Mouse (Mus musculus) embryonic stem cell, embryonic (primary cell): ENCODE results near the gene Alkal2.

ENCODE experiments used
- CTCF ChIA-PET, 4 experiments: fragments of 300-600 bp in 2 of 4; fragments of 350-600 bp in 2 of 4; sonication (Branson Sonifier 250); formaldehyde crosslinking; loops; one replicate each; lab custom pipeline; 2022; ENCODE audit warnings: inconsistent platforms in 2 of 4; lab: Charles Lee
- POLR2A ChIA-PET, 4 experiments: fragments of 300-600 bp in 2 of 4; fragments of 350-600 bp in 2 of 4; sonication (Branson Sonifier 250); formaldehyde crosslinking; loops; one replicate each; lab custom pipeline; 2022; ENCODE audit warnings: antibody characterized with exemption in 4 of 4, inconsistent platforms in 1 of 4; lab: Charles Lee

Gene Alkal2

DNA sequence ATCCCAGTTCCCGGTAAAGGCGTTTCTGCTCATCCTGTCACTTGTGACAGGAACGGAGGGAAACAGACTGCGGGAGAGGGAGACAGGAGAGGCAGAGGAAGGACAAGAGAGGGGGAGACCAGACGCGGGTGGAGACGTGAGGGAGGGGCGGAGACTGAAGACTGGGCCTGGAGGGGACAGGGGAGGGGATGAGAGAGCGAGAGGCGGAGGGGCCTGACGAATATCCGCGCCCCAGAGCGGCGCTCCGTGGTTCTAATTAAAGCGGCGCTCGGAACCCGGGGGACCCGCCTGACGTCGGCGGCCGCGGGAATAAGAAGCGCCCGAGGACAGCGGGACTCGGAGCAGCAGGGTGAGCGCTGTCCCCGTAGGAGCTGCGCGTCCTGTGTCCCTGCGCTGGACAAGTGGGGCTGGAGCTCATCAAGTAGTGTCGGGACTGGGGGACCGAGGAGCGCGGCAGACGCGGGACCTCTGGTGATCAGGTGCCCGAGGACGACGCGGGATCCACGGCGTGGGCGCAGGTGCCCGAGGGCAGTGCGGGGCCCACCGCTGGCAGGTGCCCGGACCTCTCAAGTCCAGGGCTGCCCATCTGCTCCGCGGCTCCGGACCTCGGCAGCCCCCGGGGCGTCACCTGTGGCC, at the start of gene Alkal2:
Gene Alkal2 (plus strand): TSS at position 337 of the 636 bp plus-strand sequence.
- CTCF ChIA-PET = interaction anchor here in 1 of 4 experiments (1.0 kb wide), 1 partner anchor 29 kb away, joined by 3 read pairs; no protein-coding TSS in a partner anchor
- POLR2A ChIA-PET = interaction anchor here in 2 of 4 experiments (0.6 to 2.4 kb wide), 5 partner anchors 13 to 770 kb away, joined by 3 to 10 read pairs (median 5); partner anchors contain the start of genes Acp1 (in 2 of the 2) and Sh3yl1 (in 2 of the 2)

- ChIA-PET CTCF (no interaction called here), POLR2A (no interaction called here)
These were observed 35.6 kb upstream of the Alkal2 start for GRCm38 (mm10) chr12:30848521-30848920.

GRCm38 (mm10) chr12:30850902-30851301, 33.2 kb upstream of the Alkal2 start:
- ChIA-PET POLR2A (no interaction called here), CTCF (no interaction called here)

GRCm38 (mm10) chr12:30851871-30852270, 32.3 kb upstream of the Alkal2 start:
- CTCF ChIA-PET = no interaction called here
- POLR2A ChIA-PET = no interaction called here

GRCm38 (mm10) chr12:30855442-30856159, 28.5 kb upstream of the Alkal2 start:
- CTCF ChIA-PET = interaction anchor here in 1 of 4 experiments (0.8 kb wide), 1 partner anchor 28 kb away, joined by 3 read pairs; no protein-coding TSS in a partner anchor
- POLR2A ChIA-PET = no interaction called here

GRCm38 (mm10) chr12:30856172-30856571, 27.9 kb upstream of the Alkal2 start:
- ChIA-PET POLR2A (no interaction called here), CTCF (no interaction called here)

DNA sequence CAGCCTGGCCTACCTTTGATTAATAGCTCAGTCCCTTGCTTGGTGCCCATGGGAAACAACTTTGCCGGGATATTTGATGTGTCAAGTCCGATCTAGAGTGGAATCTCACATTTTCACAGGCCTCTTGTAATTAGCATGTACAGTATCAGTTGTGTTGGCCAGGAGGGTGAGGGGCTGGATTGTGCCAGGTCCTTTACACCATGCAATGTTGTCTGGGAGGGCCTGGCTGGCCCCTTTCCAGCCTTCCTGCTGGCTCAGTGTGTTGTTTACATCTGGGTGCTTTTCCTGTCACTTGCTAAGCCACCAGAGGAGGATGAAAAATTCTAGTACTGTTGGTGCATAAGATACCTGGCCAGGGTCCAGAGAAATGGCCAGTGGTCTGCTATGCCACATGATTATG, 19.8 kb upstream of the Alkal2 start:
- ChIA-PET CTCF (no interaction called here), POLR2A (no interaction called here)

DNA sequence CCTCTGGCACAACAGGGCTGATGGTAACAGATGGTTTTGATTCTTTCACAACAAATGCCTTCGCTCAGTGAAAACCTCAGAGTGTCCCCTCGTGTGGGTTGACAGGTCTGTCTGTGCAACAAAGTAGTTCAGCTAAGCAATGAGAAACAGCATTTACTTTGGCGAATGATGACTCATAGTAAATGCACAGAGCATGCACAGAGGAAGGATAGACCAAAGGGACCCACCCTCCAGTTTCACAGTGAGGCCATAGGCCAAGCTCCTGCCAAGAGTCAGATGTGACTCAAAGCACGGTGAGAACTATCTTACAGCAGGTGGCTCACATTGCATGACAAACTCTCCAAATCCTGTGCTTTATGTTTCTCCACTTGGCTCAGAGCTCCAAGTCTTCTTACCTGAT, 18.3 kb upstream of the Alkal2 start:
- ChIA-PET POLR2A (no interaction called here), CTCF (no interaction called here)

GRCm38 (mm10) chr12:30879447-30879846, 4.7 kb upstream of the Alkal2 start:
- POLR2A ChIA-PET = no interaction called here
- CTCF ChIA-PET = no interaction called here

- CTCF ChIA-PET = interaction anchor here in 2 of 4 experiments (0.7 to 1.0 kb wide), 2 partner anchors 28 to 514 kb away, joined by 3 to 4 read pairs; no protein-coding TSS in a partner anchor
These were observed 533 bp upstream of the Alkal2 start for GRCm38 (mm10) chr12:30883592-30883985.

GRCm38 (mm10) chr12:30884622-30885230, 604 bp downstream of the Alkal2 start:
- ChIA-PET CTCF (no interaction called here), POLR2A (interaction anchor here in 2 of 4 experiments (1.5 to 2.4 kb wide), 4 partner anchors 12 to 45 kb away, joined by 3 to 10 read pairs (median 6); partner anchors contain the start of genes Acp1 (in 2 of the 2) and Sh3yl1 (in 2 of the 2))

More at GRCm38 (mm10) chr12:30883592-30883985, 533 bp upstream of the Alkal2 start:
- POLR2A ChIA-PET = interaction anchor here in 2 of 4 experiments (0.6 to 2.4 kb wide), 4 partner anchors 28 to 770 kb away, joined by 3 to 10 read pairs (median 6); partner anchors contain the start of genes Acp1 (in 2 of the 2) and Sh3yl1 (in 2 of the 2)

DNA sequence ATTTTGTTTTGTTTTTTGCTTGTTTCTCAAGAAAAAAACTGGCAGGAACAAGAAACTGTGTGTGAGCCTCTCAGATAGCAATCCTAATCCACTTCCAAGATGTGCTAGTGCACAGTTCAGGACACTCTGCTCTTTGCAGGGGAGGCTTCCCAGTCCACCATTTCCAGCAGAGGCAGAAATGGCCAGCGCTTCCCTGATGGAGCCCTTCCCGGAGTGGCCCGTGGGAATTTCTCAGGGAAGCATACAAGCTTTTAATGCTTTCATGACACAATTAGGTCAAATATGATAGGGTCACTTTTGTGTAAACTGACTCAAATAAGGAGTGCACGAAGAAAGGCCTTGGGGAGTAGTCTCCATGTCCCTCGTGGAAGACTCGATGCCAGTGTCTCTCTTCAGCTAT, 1.8 kb downstream of the Alkal2 start:
- ChIA-PET CTCF (interaction anchor here in 1 of 4 experiments (0.6 kb wide), 1 partner anchor 273 kb away, joined by 5 read pairs; no protein-coding TSS in a partner anchor), POLR2A (no interaction called here)

DNA sequence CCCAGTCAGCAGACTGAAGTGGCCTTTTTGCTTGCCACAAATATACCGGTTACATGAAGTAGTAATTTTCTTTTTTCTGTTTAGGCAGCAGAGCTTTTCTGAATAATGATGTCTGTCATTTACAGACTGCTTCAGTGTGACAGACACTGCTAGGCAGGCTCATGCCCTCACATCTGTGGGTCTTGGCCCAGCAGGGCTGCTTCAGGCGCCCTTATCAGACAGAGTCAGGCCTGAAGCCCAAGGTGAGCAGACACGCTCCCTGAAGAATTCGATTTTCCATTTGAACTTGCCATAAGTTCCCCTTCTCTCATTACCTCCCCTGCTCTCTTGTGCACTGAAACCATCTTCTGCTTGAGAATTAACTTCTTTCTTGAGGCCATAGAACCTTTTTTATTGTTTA, 3.9 kb downstream of the Alkal2 start:
- ChIA-PET CTCF (no interaction called here), POLR2A (interaction anchor here in 1 of 4 experiments (1.6 kb wide), 1 partner anchor 24 kb away, joined by 3 read pairs; the partner anchor contains the start of genes Acp1 and Sh3yl1)

- POLR2A ChIA-PET = interaction anchor here in 1 of 4 experiments (1.4 kb wide), 1 partner anchor 22 kb away, joined by 5 read pairs; the partner anchor contains the start of genes Acp1 and Sh3yl1
- CTCF ChIA-PET = interaction anchor here in 2 of 4 experiments (0.6 to 1.0 kb wide), 4 partner anchors 9 to 292 kb away, joined by 3 to 6 read pairs (median 4); no protein-coding TSS in a partner anchor
These were observed 5.9 kb downstream of the Alkal2 start for GRCm38 (mm10) chr12:30890067-30890466.

GRCm38 (mm10) chr12:30891438-30891837, 7.3 kb downstream of the Alkal2 start:
- ChIA-PET CTCF (no interaction called here), POLR2A (interaction anchor here in 2 of 4 experiments (0.6 to 2.1 kb wide), 3 partner anchors 9 to 327 kb away, joined by 3 to 7 read pairs (median 5); partner anchors contain the start of genes Acp1 (in 1 of the 2) and Sh3yl1 (in 1 of the 2))

GRCm38 (mm10) chr12:30897039-30897438, 12.9 kb downstream of the Alkal2 start:
- POLR2A ChIA-PET = interaction anchor here in 2 of 4 experiments (0.6 to 1.7 kb wide), 5 partner anchors 12 to 314 kb away, joined by 3 to 7 read pairs (median 5); partner anchors contain the start of genes Acp1 (in 1 of the 2), Alkal2 (in 1 of the 2) and Sh3yl1 (in 1 of the 2)
- CTCF ChIA-PET = no interaction called here

DNA sequence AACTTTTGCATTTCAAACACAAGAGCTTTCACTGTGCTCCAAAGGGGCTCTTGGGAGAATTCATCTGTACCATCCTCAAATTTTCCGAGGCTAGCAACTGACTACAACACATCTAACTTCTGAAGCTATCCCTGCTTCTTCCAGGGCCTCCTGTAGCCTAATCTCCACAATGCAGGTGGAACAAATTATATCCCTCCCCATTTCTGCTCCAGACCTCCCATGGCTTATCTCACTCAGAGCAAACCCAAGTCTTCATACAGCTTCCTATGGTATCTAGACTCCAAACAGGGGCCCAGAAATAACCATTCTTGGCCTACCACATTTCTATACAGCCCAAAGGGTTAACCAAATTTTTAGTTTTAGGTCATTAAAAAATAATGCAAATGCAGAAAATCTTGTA, 24.5 kb downstream of the Alkal2 start:
- ChIA-PET CTCF (no interaction called here), POLR2A (interaction anchor here in 2 of 4 experiments (0.5 to 1.2 kb wide), 3 partner anchors 9 to 253 kb away, joined by 3 to 5 read pairs (median 4); no protein-coding TSS in a partner anchor)

- CTCF ChIA-PET = no interaction called here
These were observed 25.8 kb downstream of the Alkal2 start for GRCm38 (mm10) chr12:30909881-30910280.

More at GRCm38 (mm10) chr12:30909881-30910280, 25.8 kb downstream of the Alkal2 start:
- POLR2A ChIA-PET = no interaction called here
